Mouse (Mus musculus): ENCODE data around the gene Evl. TPM values are rescaled to one million over a fixed set of nuclear protein-coding genes. Genes with fewer than 3 reads are reported as not detected.

The Evl gene
- total RNA-seq, 1 experiment = 36.4 TPM

DNA sequence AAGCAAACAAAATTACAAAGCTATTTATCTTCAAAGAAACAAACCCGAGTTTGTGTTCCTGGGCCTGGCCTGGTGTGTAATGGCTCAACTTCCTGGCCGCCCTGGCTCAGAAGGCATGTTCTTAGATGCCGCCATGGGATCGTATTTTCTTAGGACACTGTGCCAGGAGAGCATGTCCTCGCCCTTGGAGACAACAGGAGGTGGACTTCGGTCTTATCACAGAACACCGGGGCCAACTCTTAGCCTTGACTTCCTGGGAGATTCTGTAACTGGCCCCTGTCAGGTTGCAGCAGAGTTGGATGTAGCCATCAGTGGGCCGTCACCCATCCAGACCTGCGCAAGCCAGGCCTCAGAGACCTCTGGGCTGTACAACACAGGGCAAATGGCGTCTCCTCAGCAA is 145.1 kb downstream of the Evl start:
- in situ Hi-C loops (cut with MboI; ENCODE audit: low sequenced_read_pairs in 2 of 2, unreplicated experiment in 2 of 2) = no loop called here
- no peak overlapping the region for H3K4me3 ChIP-seq (ENCODE audit: insufficient read depth in 1 of 2, low read depth in 1 of 2, low read length in 2 of 2, poor library complexity in 1 of 2, severe bottlenecking in 1 of 2)
- no peak overlapping the region for H3K27ac ChIP-seq (ENCODE audit: insufficient read depth, low read depth, low read length, poor library complexity, severe bottlenecking)
- H3K9me3 ChIP-seq (ENCODE audit: control insufficient read depth, insufficient read depth, low read depth, low read length) = no peaks in the 10 kb centered on the region
- no peaks in the 10 kb centered on the region for H3K4me1 ChIP-seq (ENCODE audit: control insufficient read depth in 2 of 2, insufficient read depth in 2 of 2, low read length in 2 of 2, poor library complexity in 1 of 2)
- DNase-seq (ENCODE audit: low read depth, low spot score) = no peak
- TF ChIP-seq HCFC1 (IDR thresholded peaks at IDR 0.05; ENCODE audit: borderline replicate concordance, insufficient read depth, low read length) (no peak), CHD2 (IDR thresholded peaks at IDR 0.05; ENCODE audit: low read depth, low read length) (no peak), ZC3H11A (IDR thresholded peaks at IDR 0.05; ENCODE audit: borderline replicate concordance, low read depth, low read length) (no peak), ZNF384 (IDR thresholded peaks at IDR 0.05; ENCODE audit: low read depth, low read length) (no peak), MAFK (IDR thresholded peaks at IDR 0.05; ENCODE audit: insufficient read depth, low read depth, low read length) (no peak)
- H3K9ac ChIP-seq (ENCODE audit: insufficient read depth, low read depth, low read length, poor library complexity, severe bottlenecking) = no peak overlapping the region
- no peaks in the 10 kb centered on the region for H3K36me3 ChIP-seq (ENCODE audit: control insufficient read depth, insufficient read depth, low read length, poor library complexity, severe bottlenecking)

DNA sequence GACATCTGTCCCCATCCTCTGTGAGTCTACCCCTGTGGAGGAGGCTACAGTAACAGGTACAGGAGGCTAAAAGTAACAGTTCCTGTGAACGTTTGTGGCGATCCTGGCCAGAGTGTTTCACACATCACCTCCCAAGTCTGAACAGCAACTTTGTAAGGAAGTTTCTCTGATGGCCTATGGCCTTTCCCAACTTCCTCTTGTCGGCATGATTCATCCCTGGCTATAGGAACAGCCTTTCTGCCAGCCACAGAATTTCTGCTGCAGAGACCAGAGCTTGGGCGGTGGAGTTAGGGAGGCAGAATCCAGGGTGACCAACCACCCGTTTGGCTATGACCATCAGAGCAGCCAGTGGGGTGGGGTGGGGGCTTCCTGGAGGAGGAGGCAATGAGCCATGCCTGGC is 145.5 kb downstream of the Evl start:
- DNase-seq (ENCODE audit: low read depth, low spot score) = no peak
- Histone ChIP-seq H3K36me3 (ENCODE audit: control insufficient read depth, insufficient read depth, low read length, poor library complexity, severe bottlenecking) (no peaks in the 10 kb centered on the region), H3K4me1 (ENCODE audit: control insufficient read depth in 2 of 2, insufficient read depth in 2 of 2, low read length in 2 of 2, poor library complexity in 1 of 2) (no peaks in the 10 kb centered on the region), H3K27ac (ENCODE audit: insufficient read depth, low read depth, low read length, poor library complexity, severe bottlenecking) (no peak overlapping the region), H3K4me3 (ENCODE audit: insufficient read depth in 1 of 2, low read depth in 1 of 2, low read length in 2 of 2, poor library complexity in 1 of 2, severe bottlenecking in 1 of 2) (no peak overlapping the region), H3K9me3 (ENCODE audit: control insufficient read depth, insufficient read depth, low read depth, low read length) (no peaks in the 10 kb centered on the region), H3K9ac (ENCODE audit: insufficient read depth, low read depth, low read length, poor library complexity, severe bottlenecking) (no peak overlapping the region)
- TF ChIP-seq ZC3H11A (IDR thresholded peaks at IDR 0.05; ENCODE audit: borderline replicate concordance, low read depth, low read length) (no peak), ZNF384 (IDR thresholded peaks at IDR 0.05; ENCODE audit: low read depth, low read length) (no peak), MAFK (IDR thresholded peaks at IDR 0.05; ENCODE audit: insufficient read depth, low read depth, low read length) (no peak), HCFC1 (IDR thresholded peaks at IDR 0.05; ENCODE audit: borderline replicate concordance, insufficient read depth, low read length) (no peak), CHD2 (IDR thresholded peaks at IDR 0.05; ENCODE audit: low read depth, low read length) (no peak)
- in situ Hi-C loops (cut with MboI; ENCODE audit: low sequenced_read_pairs in 2 of 2, unreplicated experiment in 2 of 2) = no loop called here

DNA sequence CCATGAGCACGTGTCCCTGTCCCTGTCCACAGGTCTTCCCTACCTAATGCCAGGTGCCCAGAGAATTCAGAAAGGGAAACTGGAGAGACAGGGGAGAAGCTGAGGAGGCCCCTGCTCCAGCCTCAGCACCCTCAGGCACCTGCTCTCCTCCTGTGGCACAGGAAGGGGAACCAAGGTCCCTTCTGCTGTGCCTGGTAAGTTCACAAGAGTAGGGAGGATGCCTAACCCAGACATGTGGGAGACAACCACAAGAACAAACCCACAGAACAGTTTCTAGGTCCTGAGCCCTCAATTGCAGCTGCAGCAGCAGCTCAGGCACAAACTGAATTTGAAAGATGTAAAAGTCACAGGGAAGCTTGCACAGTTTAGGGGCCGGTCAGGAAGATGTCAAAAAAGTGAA is 146.7 kb downstream of the Evl start:
- DNase-seq (ENCODE audit: low read depth, low spot score) = no peak
- H3K4me3 ChIP-seq (ENCODE audit: insufficient read depth in 1 of 2, low read depth in 1 of 2, low read length in 2 of 2, poor library complexity in 1 of 2, severe bottlenecking in 1 of 2) = no peak overlapping the region
- no peaks in the 10 kb centered on the region for H3K36me3 ChIP-seq (ENCODE audit: control insufficient read depth, insufficient read depth, low read length, poor library complexity, severe bottlenecking)
- H3K27ac ChIP-seq (ENCODE audit: insufficient read depth, low read depth, low read length, poor library complexity, severe bottlenecking) = no peak overlapping the region
- no peak for TF ChIP-seq ZNF384 (IDR thresholded peaks at IDR 0.05; ENCODE audit: low read depth, low read length)
- TF ChIP-seq HCFC1 (IDR thresholded peaks at IDR 0.05; ENCODE audit: borderline replicate concordance, insufficient read depth, low read length) = no peak
- no peak for TF ChIP-seq CHD2 (IDR thresholded peaks at IDR 0.05; ENCODE audit: low read depth, low read length)
- no peak for TF ChIP-seq ZC3H11A (IDR thresholded peaks at IDR 0.05; ENCODE audit: borderline replicate concordance, low read depth, low read length)
- no peak for TF ChIP-seq MAFK (IDR thresholded peaks at IDR 0.05; ENCODE audit: insufficient read depth, low read depth, low read length)
- no peaks in the 10 kb centered on the region for H3K9me3 ChIP-seq (ENCODE audit: control insufficient read depth, insufficient read depth, low read depth, low read length)
- no peaks in the 10 kb centered on the region for H3K4me1 ChIP-seq (ENCODE audit: control insufficient read depth in 2 of 2, insufficient read depth in 2 of 2, low read length in 2 of 2, poor library complexity in 1 of 2)
- in situ Hi-C loops (cut with MboI; ENCODE audit: low sequenced_read_pairs in 2 of 2, unreplicated experiment in 2 of 2) = no loop called here
- H3K9ac ChIP-seq (ENCODE audit: insufficient read depth, low read depth, low read length, poor library complexity, severe bottlenecking) = no peak overlapping the region

DNA sequence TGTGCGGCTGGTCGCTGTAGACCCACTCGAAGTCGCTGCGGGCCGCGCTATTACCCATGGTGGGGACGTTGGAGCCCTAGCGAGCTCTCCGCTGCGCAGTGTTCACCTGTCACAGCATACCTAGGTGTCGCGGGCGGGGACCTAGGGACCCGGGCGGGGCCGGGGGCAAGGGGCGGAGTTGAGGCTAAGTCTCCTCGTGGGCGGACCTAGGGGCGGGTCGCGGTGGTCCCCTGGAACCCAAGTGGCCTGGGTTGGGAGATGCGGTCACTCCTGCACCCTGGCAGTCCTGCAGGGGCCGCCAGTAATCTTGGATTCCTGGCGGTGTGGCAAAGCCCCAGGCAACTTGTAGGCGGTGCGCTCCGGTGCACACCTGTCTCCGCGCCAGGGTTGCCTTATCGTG is 147.7 kb downstream of the Evl start, which contains the start of gene Degs2:
Degs2 (minus strand) TSS at position 131 of the 400 bp plus-strand sequence.
- no peak within 1 kb of the TSS for H3K27ac ChIP-seq (ENCODE audit: insufficient read depth, low read depth, low read length, poor library complexity, severe bottlenecking)
- H3K9ac ChIP-seq (ENCODE audit: insufficient read depth, low read depth, low read length, poor library complexity, severe bottlenecking) = 0 out of 2 replicates have a peak within 1 kb of the TSS, but pooled peaks have one; percentile 7
- in situ Hi-C loops (cut with MboI; ENCODE audit: low sequenced_read_pairs in 2 of 2, unreplicated experiment in 2 of 2) = no loop called here
- H3K9me3 ChIP-seq (ENCODE audit: control insufficient read depth, insufficient read depth, low read depth, low read length) = no peaks in the 10 kb centered on the region
- TF ChIP-seq ZNF384 (IDR thresholded peaks at IDR 0.05; ENCODE audit: low read depth, low read length) (no peak), MAFK (IDR thresholded peaks at IDR 0.05; ENCODE audit: insufficient read depth, low read depth, low read length) (no peak), CHD2 (IDR thresholded peaks at IDR 0.05; ENCODE audit: low read depth, low read length) (no peak), HCFC1 (IDR thresholded peaks at IDR 0.05; ENCODE audit: borderline replicate concordance, insufficient read depth, low read length) (no peak), ZC3H11A (IDR thresholded peaks at IDR 0.05; ENCODE audit: borderline replicate concordance, low read depth, low read length) (no peak)
- no peaks in the 10 kb centered on the region for H3K36me3 ChIP-seq (ENCODE audit: control insufficient read depth, insufficient read depth, low read length, poor library complexity, severe bottlenecking)
- H3K4me1 ChIP-seq (ENCODE audit: control insufficient read depth in 2 of 2, insufficient read depth in 2 of 2, low read length in 2 of 2, poor library complexity in 1 of 2) = no peaks in the 10 kb centered on the region
- H3K4me3 ChIP-seq (ENCODE audit: insufficient read depth in 1 of 2, low read depth in 1 of 2, low read length in 2 of 2, poor library complexity in 1 of 2, severe bottlenecking in 1 of 2) = peak within 1 kb of the TSS; percentile 62 to 64
- DNase-seq (ENCODE audit: low read depth, low spot score) = no peak

DNA sequence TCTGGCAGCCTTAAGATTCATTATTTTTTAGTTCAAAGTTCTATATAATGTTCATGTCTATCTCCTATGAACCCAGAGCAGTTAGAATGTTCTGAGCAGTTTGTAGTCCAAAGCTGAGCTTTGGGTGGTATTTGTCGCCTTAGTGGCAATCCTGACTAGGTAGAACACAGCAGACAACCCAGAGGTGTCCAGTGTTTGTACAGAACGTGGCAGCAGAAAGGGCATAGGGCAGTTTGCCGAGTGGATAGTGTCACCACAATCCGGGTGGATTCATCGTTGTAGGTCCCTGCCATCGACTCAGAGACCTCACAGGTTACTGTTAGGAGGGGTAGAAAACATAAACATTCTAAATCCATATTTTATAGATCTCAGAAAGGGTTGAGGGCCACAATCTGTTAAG is 151.0 kb downstream of the Evl start:
- H3K9me3 ChIP-seq (ENCODE audit: control insufficient read depth, insufficient read depth, low read depth, low read length) = no peaks in the 10 kb centered on the region
- no peak overlapping the region for H3K27ac ChIP-seq (ENCODE audit: insufficient read depth, low read depth, low read length, poor library complexity, severe bottlenecking)
- DNase-seq (ENCODE audit: low read depth, low spot score) = no peak
- H3K4me3 ChIP-seq (ENCODE audit: insufficient read depth in 1 of 2, low read depth in 1 of 2, low read length in 2 of 2, poor library complexity in 1 of 2, severe bottlenecking in 1 of 2) = no peak overlapping the region
- H3K36me3 ChIP-seq (ENCODE audit: control insufficient read depth, insufficient read depth, low read length, poor library complexity, severe bottlenecking) = no peaks in the 10 kb centered on the region
- in situ Hi-C loops (cut with MboI; ENCODE audit: low sequenced_read_pairs in 2 of 2, unreplicated experiment in 2 of 2) = no loop called here
- no peak overlapping the region for H3K9ac ChIP-seq (ENCODE audit: insufficient read depth, low read depth, low read length, poor library complexity, severe bottlenecking)
- no peak for TF ChIP-seq HCFC1 (IDR thresholded peaks at IDR 0.05; ENCODE audit: borderline replicate concordance, insufficient read depth, low read length)
- no peak for TF ChIP-seq ZC3H11A (IDR thresholded peaks at IDR 0.05; ENCODE audit: borderline replicate concordance, low read depth, low read length)
- TF ChIP-seq ZNF384 (IDR thresholded peaks at IDR 0.05; ENCODE audit: low read depth, low read length) = no peak
- TF ChIP-seq CHD2 (IDR thresholded peaks at IDR 0.05; ENCODE audit: low read depth, low read length) = no peak
- no peak for TF ChIP-seq MAFK (IDR thresholded peaks at IDR 0.05; ENCODE audit: insufficient read depth, low read depth, low read length)
- peaks cover 0 to 3% of the 10 kb centered on the region in 2 experiments; a peak in 1 of 4 replicates for H3K4me1 ChIP-seq (ENCODE audit: control insufficient read depth in 2 of 2, insufficient read depth in 2 of 2, low read length in 2 of 2, poor library complexity in 1 of 2)
